Mouse (Mus musculus): ENCODE results near the gene 1700067K01Rik.

The 1700067K01Rik gene

DNA sequence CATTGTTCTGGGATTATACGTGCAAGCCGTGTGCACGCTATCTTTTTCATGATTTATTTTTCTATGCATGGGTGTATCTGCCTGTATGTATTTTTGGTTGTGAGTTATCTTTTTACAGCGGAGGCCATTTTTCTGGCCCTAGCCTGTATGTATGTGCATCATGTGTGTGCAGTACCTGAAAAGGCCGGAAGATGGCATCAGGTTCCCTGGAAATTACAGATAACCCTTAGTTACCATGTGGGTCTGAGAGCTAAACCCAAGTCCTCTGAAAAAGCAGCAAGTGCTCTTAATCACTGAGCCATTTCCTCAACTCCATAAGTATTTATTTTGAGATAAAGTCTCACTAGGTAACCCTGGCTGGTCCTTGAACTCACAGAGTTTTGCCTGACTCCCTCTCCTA, 51.9 kb downstream of the 1700067K01Rik start:
- DNase-seq (ENCODE audit: low spot score in 2 of 2): no peak

Measured in frontal cortex, postnatal 36 days (tissue).